Mouse (Mus musculus) skeletal muscle tissue, postnatal 0 days (tissue): ENCODE measurements around the gene Ei24. TPM values are rescaled to one million over a fixed set of nuclear protein-coding genes. Genes with fewer than 3 reads are reported as not detected.

Source experiments
- polyA plus RNA-seq: library from polyadenylated mRNA; unstranded; fragments of >200 nt; fragmentation: Nextera tagmentation; extraction: Ambion mirVana; gene quantifications from 2 replicates; pipeline ENCODE4 v1.2.1, GENCODE M21; 2015

Gene Ei24
- 44.9 and 49.2 TPM in 2 replicates for polyA plus RNA-seq

DNA sequence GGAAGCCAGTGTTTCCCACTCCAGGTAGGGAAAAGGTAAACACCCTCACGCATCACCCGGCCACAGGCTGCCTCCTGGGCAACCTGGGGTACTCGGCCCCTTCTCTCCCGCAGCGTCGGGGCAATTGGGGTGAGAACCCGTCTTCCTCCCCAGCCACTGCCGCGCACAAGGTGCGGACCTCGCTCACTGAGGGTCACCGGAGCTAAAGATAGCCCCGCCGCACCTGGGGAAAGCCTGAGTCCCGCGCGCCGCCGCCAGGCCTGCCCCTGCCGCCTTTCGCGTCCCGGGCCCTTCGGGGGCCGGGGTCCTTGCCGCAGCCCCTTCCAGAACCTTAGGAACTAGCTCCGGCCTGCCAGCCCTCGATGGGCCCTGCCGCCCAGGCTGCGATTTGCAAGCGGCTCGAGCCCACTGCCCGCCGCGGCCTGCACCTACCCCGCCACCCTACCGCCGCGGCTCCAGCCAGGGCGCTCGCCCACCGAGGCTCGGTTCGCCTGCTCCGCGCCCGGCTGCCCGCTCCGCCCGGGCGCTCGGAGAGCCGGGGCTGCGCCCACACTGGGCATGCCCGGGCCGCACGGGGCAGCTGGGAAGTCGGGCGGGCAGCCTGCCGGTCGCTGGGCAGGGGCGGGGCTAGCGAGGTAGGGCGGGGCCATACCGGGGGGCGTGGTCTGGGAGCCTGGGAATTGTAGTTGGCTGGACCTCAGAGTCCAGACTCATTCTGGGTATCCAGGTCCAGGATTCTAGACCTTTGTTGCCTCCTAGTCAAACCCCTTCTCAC, at the start of gene Ei24:
Gene Ei24, minus strand, starts transcription at position 613 of the 775 bp plus-strand sequence.

DNA sequence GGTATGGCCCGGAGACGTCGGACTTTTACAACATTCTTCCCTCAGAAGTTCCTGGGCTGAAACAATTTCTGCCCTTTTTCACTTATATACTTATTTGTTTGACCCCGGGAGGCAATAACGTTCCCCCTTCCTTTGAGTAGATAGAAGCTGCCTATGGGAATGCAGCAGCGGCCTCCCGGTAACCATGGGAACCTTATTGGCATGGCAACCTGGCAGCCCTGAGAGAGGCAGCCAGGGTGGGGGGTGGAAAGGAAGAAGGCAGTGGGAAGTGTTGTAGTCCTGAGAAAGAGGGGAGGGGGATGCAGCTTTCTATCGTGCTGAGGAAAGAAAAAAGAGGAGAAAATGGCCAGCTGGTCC, 24.4 kb upstream of the Ei24 start, which contains the start of gene Fez1:
Gene Fez1, plus strand, starts transcription at position 221 of the 357 bp plus-strand sequence.

DNA sequence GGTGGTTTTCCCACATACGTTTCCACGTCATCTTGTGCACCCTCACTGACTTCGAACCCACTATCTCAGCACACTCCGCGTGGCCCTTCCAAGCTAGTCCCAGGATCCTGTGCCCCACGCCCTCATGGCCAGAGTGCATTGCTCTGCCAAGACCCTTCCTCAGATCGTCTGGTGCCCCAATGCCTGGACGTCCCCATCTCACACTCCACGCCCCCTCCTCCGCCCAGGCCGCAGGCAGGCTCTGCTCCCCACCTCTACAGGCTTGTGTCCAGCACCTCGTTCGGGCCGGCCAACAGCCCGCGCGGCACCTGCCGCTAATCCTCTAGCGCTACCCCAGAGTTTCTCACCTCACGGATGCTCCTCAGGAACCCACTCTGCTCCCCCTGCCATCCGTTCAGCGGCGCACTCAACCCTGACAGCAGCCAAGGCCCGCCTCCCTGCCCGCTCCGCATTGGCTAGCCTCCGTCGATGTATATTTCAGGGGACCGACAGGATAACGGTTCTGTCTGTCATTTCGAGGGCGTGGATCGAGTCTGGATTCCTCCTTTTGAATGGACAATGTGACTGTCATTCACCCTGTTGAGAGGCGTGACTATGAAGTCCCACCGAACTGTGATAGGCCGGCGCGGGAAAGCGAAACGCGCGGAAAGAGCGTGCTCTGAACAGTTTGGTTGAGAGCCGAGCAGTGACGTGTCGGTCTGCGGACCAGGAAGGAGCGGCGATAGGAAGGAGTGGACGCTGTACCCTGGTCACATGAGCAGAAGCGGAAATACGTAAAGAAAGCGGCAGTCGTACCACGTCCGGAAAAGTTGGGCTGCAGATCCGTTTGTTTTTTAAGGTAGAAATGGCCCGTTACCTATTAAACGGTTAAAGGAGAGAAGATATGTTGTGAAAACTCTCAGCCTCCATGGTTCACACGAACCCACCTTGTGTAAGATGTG, 29.7 kb downstream of the Ei24 start, which contains the start of gene Stt3a:
Gene Stt3a, minus strand, starts transcription at position 477 of the 941 bp plus-strand sequence.

Other genes with a start within 250 kb of the Ei24 start
- not detected in 2 replicates for gene Gm17689, start 214.8 kb downstream of the Ei24 start, polyA plus RNA-seq
- gene A630095E13Rik, start 154.0 kb downstream of the Ei24 start, polyA plus RNA-seq, result not detected in 2 replicates
- not detected in 2 replicates for gene Acrv1, start 104.2 kb downstream of the Ei24 start, polyA plus RNA-seq
- 4.4 and 6.0 TPM in 2 replicates for gene Chek1, start 70.3 kb downstream of the Ei24 start, polyA plus RNA-seq
- 73.6 and 93.3 TPM in 2 replicates for gene Stt3a, start 29.7 kb downstream of the Ei24 start, polyA plus RNA-seq
- gene Fez1, start 24.5 kb upstream of the Ei24 start, polyA plus RNA-seq, result 15.2 and 16.4 TPM in 2 replicates